Mouse (Mus musculus) stomach, embryonic 14.5 days (tissue): ENCODE measurements around the gene Clca3a1. TPM values are rescaled to one million over a fixed set of nuclear protein-coding genes. Genes with fewer than 3 reads are reported as not detected.

Source experiments
- ATAC-seq: fragments of 200-750 bp; cut with Nextera tagmentation; 2 replicates; pipeline ENCODE4 v1.8.0; 2017; ENCODE audit warnings: low read depth, moderate TSS enrichment; ENCODE audit not compliant: insufficient number of reproducible peaks, insufficient read depth, low FRiP score
- H3K27ac ChIP-seq: fragments of 300-500 bp; sonication (generic); 2 replicates; pipeline ENCODE4 v1.5.1; 2014; ENCODE audit warnings: mild to moderate bottlenecking, low read length, moderate library complexity, mixed read lengths
- H3K27me3 ChIP-seq: fragments of 300-500 bp; sonication (generic); 2 replicates; pipeline ENCODE4 v1.6.1; 2014; ENCODE audit warnings: low read length, control low read depth, mixed read lengths; ENCODE audit not compliant: control insufficient read depth, insufficient read depth
- H3K36me3 ChIP-seq: fragments of 300-500 bp; sonication (generic); 2 replicates; pipeline ENCODE4 v1.6.1; 2014; ENCODE audit warnings: mild to moderate bottlenecking, control low read depth, low read length, moderate library complexity, mixed read lengths; ENCODE audit not compliant: control insufficient read depth, insufficient read depth
- H3K4me1 ChIP-seq: fragments of 300-500 bp; sonication (generic); 2 replicates; pipeline ENCODE4 v1.6.1; 2014; ENCODE audit warnings: low read length, control low read depth, mixed read lengths; ENCODE audit not compliant: control insufficient read depth, insufficient read depth
- H3K4me2 ChIP-seq: fragments of 300-500 bp; sonication (generic); replicated peaks from 2 replicates; pipeline ENCODE4 v1.6.1; 2014; ENCODE audit warnings: low read depth, low read length, control low read depth
- H3K4me3 ChIP-seq: fragments of 300-500 bp; sonication (generic); 2 replicates; pipeline ENCODE4 v1.5.1; 2014; ENCODE audit warnings: low read depth, low read length, control low read depth
- H3K9ac ChIP-seq: fragments of 300-500 bp; sonication (generic); replicated peaks from 2 replicates; pipeline ENCODE4 v1.6.1; 2014; ENCODE audit warnings: low read depth, mild to moderate bottlenecking, control low read depth, low read length, moderate library complexity, mixed read lengths
- H3K9me3 ChIP-seq: fragments of 300-500 bp; sonication (generic); 2 replicates; pipeline ENCODE4 v1.6.1; 2016; ENCODE audit warnings: low read depth, low read length, control low read depth; ENCODE audit not compliant: control insufficient read depth
- WGBS: fragments of 180-500 bp; shearing (Covaris S2); extraction: QIAGEN DNeasy Blood & Tissue Kit; methylation state at CpG from one replicate; pipeline ENCODE4 v1.1.7; 2014; 5-methylcytosine and 5-hydroxymethylcytosine counted together
- polyA plus RNA-seq: library from polyadenylated mRNA; unstranded; fragments of >200 nt; fragmentation: Nextera tagmentation; extraction: Ambion mirVana; gene quantifications from 2 replicates; pipeline ENCODE4 v1.2.1, GENCODE M21; 2014

The Clca3a1 gene
- polyA plus RNA-seq, 1 experiment from 2014 or later = 2.2 TPM

DNA sequence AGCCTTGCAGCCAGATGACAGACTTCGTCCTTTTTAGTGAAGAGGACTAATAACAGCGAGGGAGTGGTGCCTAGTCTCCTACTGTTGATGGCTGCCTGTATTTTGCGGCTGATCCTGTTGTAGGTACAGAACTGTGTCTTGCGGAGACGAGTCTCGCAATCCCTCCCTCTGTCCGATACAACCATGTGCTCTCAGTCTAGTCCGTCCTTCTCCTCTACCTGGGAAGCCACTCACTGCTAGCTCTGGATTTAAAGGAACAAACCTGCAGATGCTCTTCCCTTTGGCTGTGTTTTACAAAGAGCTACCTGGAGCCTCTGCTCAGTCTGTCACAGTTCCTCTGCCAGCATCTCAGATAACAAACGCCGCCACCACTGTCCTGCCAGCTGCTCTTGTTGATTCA, 66.7 kb downstream of the Clca3a1 start:
- no peak overlapping the region for H3K4me2 ChIP-seq
- H3K36me3 ChIP-seq = peaks cover 44% of the 10 kb centered on the region
- no peaks in the 10 kb centered on the region for H3K9me3 ChIP-seq
- H3K9ac ChIP-seq = no peak overlapping the region
- no peak overlapping the region for H3K4me3 ChIP-seq
- 95% methylated on average over 10 of the region's 10 CpGs for WGBS
- no peaks in the 10 kb centered on the region for H3K27me3 ChIP-seq
- ATAC-seq = no peak
- H3K27ac ChIP-seq = no peak overlapping the region
- no peaks in the 10 kb centered on the region for H3K4me1 ChIP-seq

DNA sequence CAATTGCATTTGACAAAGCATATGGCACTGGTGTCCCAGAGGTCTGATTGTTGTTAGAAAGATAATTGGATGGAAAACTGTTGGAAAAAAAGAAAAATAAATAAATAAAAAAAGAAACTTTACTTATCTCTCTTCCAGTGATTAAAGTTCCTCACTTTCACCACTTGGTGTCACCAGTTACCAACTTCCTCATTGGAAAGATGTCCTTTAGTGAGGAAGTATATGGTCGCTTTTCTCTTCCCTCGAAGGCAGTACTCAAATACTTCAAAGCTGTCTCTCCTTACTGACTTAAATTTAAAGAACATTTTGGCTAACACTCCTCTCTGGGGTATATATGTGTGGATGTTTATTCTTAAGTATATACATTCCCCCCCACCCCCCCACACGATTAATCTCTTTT, 68.7 kb downstream of the Clca3a1 start:
- no peak overlapping the region for H3K27ac ChIP-seq
- no peak for ATAC-seq
- no peaks in the 10 kb centered on the region for H3K27me3 ChIP-seq
- H3K4me2 ChIP-seq = no peak overlapping the region
- no peak overlapping the region for H3K9ac ChIP-seq
- H3K9me3 ChIP-seq = no peaks in the 10 kb centered on the region
- no peak overlapping the region for H3K4me3 ChIP-seq
- H3K4me1 ChIP-seq = no peaks in the 10 kb centered on the region
- whole genome bisulfite sequencing = 54% methylated on average over 3 of the region's 3 CpGs
- peaks cover 41% of the 10 kb centered on the region for H3K36me3 ChIP-seq

DNA sequence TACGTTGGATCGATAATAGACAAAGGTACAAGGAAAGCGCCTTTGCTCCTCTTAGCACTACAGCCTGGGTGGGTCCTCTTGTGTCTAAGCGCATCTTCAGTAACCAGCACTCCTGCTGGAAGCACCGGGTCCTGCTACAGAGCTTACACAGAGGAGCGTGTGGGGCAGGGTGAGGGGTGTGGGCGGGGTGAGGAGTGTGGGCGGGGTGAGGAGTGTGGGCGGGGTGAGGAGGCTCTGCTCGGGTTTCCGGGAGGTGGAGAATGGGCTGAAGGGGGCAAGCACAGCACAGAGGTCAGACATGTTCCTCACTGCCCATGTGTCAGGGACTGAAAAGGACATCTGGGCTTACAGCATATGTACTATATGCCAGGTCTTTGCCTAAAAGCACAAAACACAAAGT, 71.5 kb downstream of the Clca3a1 start:
- ATAC-seq = peak; percentile 83

DNA sequence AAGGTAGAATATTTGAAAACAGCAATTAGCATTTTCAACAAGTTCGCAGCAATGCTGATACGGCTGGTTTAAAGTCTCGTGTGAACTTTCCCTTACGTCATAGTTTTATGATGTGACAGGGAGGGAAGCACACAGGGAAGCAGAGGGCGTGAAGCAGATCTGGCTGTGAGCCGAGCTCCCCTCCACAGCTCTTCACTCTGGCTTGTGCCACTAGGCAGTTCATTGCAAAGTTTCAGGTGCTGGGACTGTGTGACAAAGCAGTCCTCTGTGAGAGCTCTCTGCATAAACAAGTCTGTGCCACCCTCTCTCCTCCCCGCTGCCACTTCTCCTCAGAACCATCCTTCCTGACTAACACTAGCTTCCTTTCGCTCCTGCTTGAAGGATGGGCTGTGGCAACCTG, 72.5 kb downstream of the Clca3a1 start:
- Histone ChIP-seq H3K9me3 (no peaks in the 10 kb centered on the region), H3K27me3 (no peaks in the 10 kb centered on the region)
- 80% methylated on average over 8 of the region's 8 CpGs for WGBS

More for the DNA sequence above, 71.5 kb downstream of the Clca3a1 start:
- Histone ChIP-seq H3K27me3 (no peaks in the 10 kb centered on the region), H3K4me1 (no peaks in the 10 kb centered on the region), H3K4me2 (no peak overlapping the region), H3K9me3 (no peaks in the 10 kb centered on the region), H3K4me3 (no peak overlapping the region), H3K9ac (no peak overlapping the region), H3K36me3 (peaks cover 15% of the 10 kb centered on the region; the same call in 1 of the 2 replicates), H3K27ac (no peak overlapping the region)
- 21% methylated on average over 11 of the region's 11 CpGs for WGBS

DNA sequence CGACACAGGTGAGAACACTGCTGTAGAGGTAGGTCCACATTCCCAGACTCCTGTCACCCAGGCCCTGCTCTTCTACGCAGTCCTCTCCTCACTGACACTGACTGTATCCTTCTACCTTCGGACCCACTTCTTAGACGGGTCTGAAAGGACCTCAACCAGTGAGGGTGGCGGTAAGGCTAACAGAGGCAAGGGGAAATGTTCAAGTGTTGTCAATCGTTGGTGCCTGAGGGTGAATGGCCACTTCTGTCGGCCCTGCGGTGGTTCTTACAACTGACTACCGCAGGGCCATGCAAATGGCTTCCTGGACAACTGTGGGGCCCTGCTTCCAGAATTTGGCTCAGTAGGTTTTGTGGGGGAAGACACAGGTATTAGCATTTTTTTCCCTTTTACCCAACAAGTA, 73.2 kb downstream of the Clca3a1 start:
- H3K36me3 ChIP-seq = peaks cover 8% of the 10 kb centered on the region; the same call in 1 of the 2 replicates
- H3K4me3 ChIP-seq = no peak overlapping the region
- H3K27ac ChIP-seq = no peak overlapping the region
- H3K4me1 ChIP-seq = no peaks in the 10 kb centered on the region
- no peaks in the 10 kb centered on the region for H3K27me3 ChIP-seq
- no peak for ATAC-seq
- no peak overlapping the region for H3K9ac ChIP-seq
- H3K9me3 ChIP-seq = no peaks in the 10 kb centered on the region
- WGBS = 91% methylated on average over 9 of the region's 9 CpGs
- no peak overlapping the region for H3K4me2 ChIP-seq

More for the DNA sequence above, 72.5 kb downstream of the Clca3a1 start:
- ATAC-seq = no peak
- Histone ChIP-seq H3K4me2 (no peak overlapping the region), H3K36me3 (peaks cover 8% of the 10 kb centered on the region; the same call in 1 of the 2 replicates), H3K4me1 (no peaks in the 10 kb centered on the region), H3K27ac (no peak overlapping the region), H3K9ac (no peak overlapping the region), H3K4me3 (no peak overlapping the region)

DNA sequence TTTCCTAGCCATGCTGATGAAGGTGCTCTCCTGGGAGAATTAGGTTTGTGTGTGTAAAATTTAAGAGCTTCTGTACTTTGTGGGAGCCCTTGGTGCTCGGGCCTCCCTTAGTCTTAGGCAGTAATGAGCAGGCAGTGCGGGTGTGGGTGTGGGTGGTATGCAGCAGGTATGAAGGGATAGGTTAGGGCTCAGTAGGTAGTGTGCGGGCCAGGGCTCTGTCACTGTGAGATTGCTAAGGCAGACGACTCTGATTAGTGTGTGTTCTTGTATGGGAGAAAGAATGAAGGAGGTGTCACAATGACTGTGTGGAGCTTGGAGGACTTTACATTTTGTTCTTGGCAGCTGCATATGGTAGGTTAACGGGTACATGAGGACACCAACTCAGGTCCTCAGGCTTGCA, 74.6 kb downstream of the Clca3a1 start:
- no peak overlapping the region for H3K4me3 ChIP-seq
- no peak overlapping the region for H3K27ac ChIP-seq
- H3K4me1 ChIP-seq = no peaks in the 10 kb centered on the region
- no peaks in the 10 kb centered on the region for H3K9me3 ChIP-seq
- H3K36me3 ChIP-seq = peaks cover 8% of the 10 kb centered on the region; the same call in 1 of the 2 replicates
- H3K27me3 ChIP-seq = no peaks in the 10 kb centered on the region
- H3K4me2 ChIP-seq = no peak overlapping the region
- no peak overlapping the region for H3K9ac ChIP-seq
- WGBS = 86% methylated on average over 5 of the region's 5 CpGs
- no peak for ATAC-seq

DNA sequence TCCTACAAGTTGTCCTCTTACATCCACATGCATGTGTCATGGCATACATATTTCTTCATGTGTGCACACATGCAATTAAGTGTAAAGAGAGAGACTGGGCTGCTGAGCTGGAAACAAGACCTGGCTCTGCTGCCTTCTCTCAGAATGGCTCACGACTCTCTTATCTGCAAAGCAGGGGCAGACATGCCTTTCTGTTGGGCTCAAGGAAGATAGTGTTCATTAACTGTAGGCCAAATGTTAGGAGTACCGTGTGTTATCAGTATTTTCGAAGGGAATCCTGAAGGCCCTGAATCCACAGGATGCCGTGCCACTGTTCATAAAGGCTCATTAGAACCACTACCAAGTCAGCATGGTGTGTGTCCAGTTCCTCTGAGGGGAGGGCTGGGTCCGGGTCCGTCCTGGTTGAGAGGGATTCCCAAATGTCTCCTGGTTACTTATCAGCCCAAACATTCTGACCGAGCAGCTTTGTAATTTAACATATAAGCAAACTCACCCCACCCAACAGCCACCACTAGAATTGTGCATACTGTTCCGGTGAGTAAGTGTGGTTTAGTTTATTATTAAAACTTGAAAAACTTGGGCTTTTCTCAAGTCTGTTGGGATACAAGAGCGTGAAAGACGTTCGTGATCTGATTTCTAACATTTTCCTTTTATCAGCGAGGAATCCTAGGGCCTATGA, 77.5 kb downstream of the Clca3a1 start:
- no peaks in the 10 kb centered on the region for H3K9me3 ChIP-seq
- H3K27ac ChIP-seq = no peak overlapping the region
- no peak overlapping the region for H3K9ac ChIP-seq
- no peaks in the 10 kb centered on the region for H3K27me3 ChIP-seq
- ATAC-seq = no peak
- H3K36me3 ChIP-seq = no peaks in the 10 kb centered on the region; the same call in 1 of the 2 replicates
- no peaks in the 10 kb centered on the region for H3K4me1 ChIP-seq
- no peak overlapping the region for H3K4me3 ChIP-seq
- no peak overlapping the region for H3K4me2 ChIP-seq
- 81% methylated on average over 12 of the region's 12 CpGs for WGBS

DNA sequence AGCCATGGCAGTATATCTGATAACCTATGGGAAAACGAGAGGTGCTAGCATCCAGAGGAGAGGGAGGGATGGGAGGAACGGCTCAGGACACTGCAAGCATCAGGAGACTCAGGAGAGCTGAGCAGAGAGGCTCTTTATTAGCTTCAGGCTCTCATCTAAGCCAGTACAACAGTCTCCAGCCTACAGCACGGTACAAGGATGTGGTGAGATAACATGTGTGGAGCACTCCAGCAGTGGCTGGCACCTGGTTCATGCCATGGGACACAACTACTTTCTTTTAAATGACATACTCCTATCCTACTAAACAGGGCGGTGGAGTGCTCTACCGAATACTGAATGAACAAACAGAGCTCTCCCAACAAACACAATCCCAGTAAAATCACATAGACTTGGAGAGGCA, 79.2 kb downstream of the Clca3a1 start:
- H3K9me3 ChIP-seq = no peaks in the 10 kb centered on the region
- H3K36me3 ChIP-seq = no peaks in the 10 kb centered on the region; the same call in 1 of the 2 replicates
- no peak for ATAC-seq
- no peaks in the 10 kb centered on the region for H3K27me3 ChIP-seq
- no peaks in the 10 kb centered on the region for H3K4me1 ChIP-seq
- WGBS = 77% methylated on average over 5 of the region's 5 CpGs
- no peak overlapping the region for H3K4me3 ChIP-seq
- H3K27ac ChIP-seq = no peak overlapping the region
- H3K9ac ChIP-seq = no peak overlapping the region
- no peak overlapping the region for H3K4me2 ChIP-seq

DNA sequence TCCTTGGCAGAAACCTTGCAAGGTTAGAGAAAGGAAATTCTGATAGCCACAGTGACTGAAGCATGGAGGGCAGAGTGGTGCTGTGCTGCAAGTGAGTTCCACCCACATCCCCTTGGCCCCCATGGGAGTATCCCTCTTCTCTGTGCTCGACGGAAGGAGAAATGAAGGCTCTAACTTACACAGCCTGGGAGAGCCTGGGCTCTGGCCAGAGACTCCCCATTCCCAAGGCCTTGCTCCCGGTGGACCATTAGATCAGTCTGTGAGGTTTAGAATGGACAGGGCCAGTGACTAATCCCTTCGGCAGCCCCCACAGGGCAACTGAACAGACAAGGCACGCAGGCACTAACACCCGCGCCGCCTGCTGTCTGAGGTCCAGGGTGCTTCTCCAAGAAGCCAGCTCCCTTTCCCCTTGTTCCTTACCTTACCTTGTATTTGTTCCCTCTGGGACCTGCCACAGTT, 81.0 kb downstream of the Clca3a1 start:
- Histone ChIP-seq H3K4me2 (no peak overlapping the region), H3K4me1 (no peaks in the 10 kb centered on the region), H3K27ac (no peak overlapping the region), H3K27me3 (no peaks in the 10 kb centered on the region), H3K9ac (no peak overlapping the region), H3K9me3 (no peaks in the 10 kb centered on the region), H3K4me3 (no peak overlapping the region), H3K36me3 (no peaks in the 10 kb centered on the region)
- no peak for ATAC-seq
- 84% methylated on average over 8 of the region's 8 CpGs for WGBS
